Mouse (Mus musculus): Measurements from ENCODE around the gene Ms4a14. TPM values are rescaled to one million over a fixed set of nuclear protein-coding genes. Genes with fewer than 3 reads are reported as not detected.

Gene Ms4a14
- polyA plus RNA-seq, 1 experiment from 2014 or later: not detected

Other genes with a start within 250 kb of the Ms4a14 start
- not detected in 2 replicates for gene Ms4a8a, start 233.4 kb downstream of the Ms4a14 start, polyA plus RNA-seq (2016; fragmentation: Nextera tagmentation; extraction: Ambion mirVana)
- gene 1700017D01Rik, start 183.6 kb downstream of the Ms4a14 start, polyA plus RNA-seq (2016; fragmentation: Nextera tagmentation; extraction: Ambion mirVana): not detected in 2 replicates
- gene 1700025F22Rik, start 149.1 kb downstream of the Ms4a14 start, polyA plus RNA-seq (2016; fragmentation: Nextera tagmentation; extraction: Ambion mirVana): not detected in 2 replicates
- gene Ms4a13, start 117.7 kb downstream of the Ms4a14 start, polyA plus RNA-seq (2016; fragmentation: Nextera tagmentation; extraction: Ambion mirVana): not detected in 2 replicates
- not detected in 2 replicates for gene Ms4a12, start 82.0 kb downstream of the Ms4a14 start, polyA plus RNA-seq (2016; fragmentation: Nextera tagmentation; extraction: Ambion mirVana)
- gene Ms4a1, start 48.2 kb downstream of the Ms4a14 start, polyA plus RNA-seq (2016; fragmentation: Nextera tagmentation; extraction: Ambion mirVana): not detected in 2 replicates
- not detected in 2 replicates for gene Ms4a5, start 30.6 kb downstream of the Ms4a14 start, polyA plus RNA-seq (2016; fragmentation: Nextera tagmentation; extraction: Ambion mirVana)
- 0.48 and 1.7 TPM in 2 replicates for gene Ms4a7, start 21.7 kb upstream of the Ms4a14 start, polyA plus RNA-seq (2016; fragmentation: Nextera tagmentation; extraction: Ambion mirVana)
- 1.3 and 1.4 TPM in 2 replicates for gene Ms4a4a, start 61.1 kb upstream of the Ms4a14 start, polyA plus RNA-seq (2016; fragmentation: Nextera tagmentation; extraction: Ambion mirVana)
- 0.26 and 0.31 TPM in 2 replicates for gene Ms4a4c, start 90.3 kb upstream of the Ms4a14 start, polyA plus RNA-seq (2016; fragmentation: Nextera tagmentation; extraction: Ambion mirVana)
- gene Ms4a4b, start 129.1 kb upstream of the Ms4a14 start, polyA plus RNA-seq (2016; fragmentation: Nextera tagmentation; extraction: Ambion mirVana): not detected in 2 replicates
- 3.2 and 3.4 TPM in 2 replicates for gene Ms4a6c, start 154.9 kb upstream of the Ms4a14 start, polyA plus RNA-seq (2016; fragmentation: Nextera tagmentation; extraction: Ambion mirVana)
- not detected in 2 replicates for gene Gm8369, start 171.5 kb upstream of the Ms4a14 start, polyA plus RNA-seq (2016; fragmentation: Nextera tagmentation; extraction: Ambion mirVana)
- 1.3 and 2.1 TPM in 2 replicates for gene Ms4a6b, start 202.1 kb upstream of the Ms4a14 start, polyA plus RNA-seq (2016; fragmentation: Nextera tagmentation; extraction: Ambion mirVana)
- gene Ms4a4d, start 222.3 kb upstream of the Ms4a14 start, polyA plus RNA-seq (2016; fragmentation: Nextera tagmentation; extraction: Ambion mirVana): 0.31 and 0.38 TPM in 2 replicates

Measured in liver, embryonic 12.5 days (tissue).